ENCODE assay signal across 8 mouse cellular contexts in genomic region chr12:40445648-40446449, GRCm38 (mm10). TPM values are rescaled to one million over a fixed set of nuclear protein-coding genes. Genes with fewer than 3 reads are reported as not detected.
A peak's percentile ranks its signal among the peaks of the same experiment; 100 is the strongest.
DNase-seq lines count a peak whose midpoint lies in the region; ATAC-seq and TF ChIP-seq lines count a peak whose summit lies in the region.

Gene Zfp277 (minus strand): TSS chr12:40445902.
Gene Dock4 (plus strand): TSS chr12:40445952.

- intact Hi-C loops in gastrocnemius, adult 2 months (cut with DNase I) = loop anchor here (2.0 to 5.0 kb wide), 2 partner anchors 53 to 189 kb away; no protein-coding TSS in a partner anchor
- intact Hi-C loops in left cerebral cortex, adult 2 months (cut with DNase I) = loop anchor here (2.0 to 5.0 kb wide), 4 partner anchors 189 to 351 kb away; no protein-coding TSS in a partner anchor

- peak within 1 kb of the TSS; percentile 94 for H3K27ac ChIP-seq in gastrocnemius, adult 2 months
- H3K27ac ChIP-seq in hindbrain, postnatal 0 days = peak within 1 kb of the TSS; percentile 87
- H3K27ac ChIP-seq in left cerebral cortex, adult 2 months = peak within 1 kb of the TSS; percentile 94

- peak within 1 kb of the TSS; percentile 92 for H3K4me3 ChIP-seq in gastrocnemius, adult 2 months
- peak within 1 kb of the TSS; percentile 75 for H3K4me3 ChIP-seq in hindbrain, postnatal 0 days (ENCODE audit: low read length)
- H3K4me3 ChIP-seq in left cerebral cortex, adult 2 months = peak within 1 kb of the TSS; percentile 83

- no peaks in the 10 kb centered on the region for H3K9me3 ChIP-seq in hindbrain, postnatal 0 days (ENCODE audit: low read length)

- H3K4me1 ChIP-seq in hindbrain, postnatal 0 days (ENCODE audit: insufficient read depth, low read length) = no peaks in the 10 kb centered on the region

- whole genome bisulfite sequencing in hindbrain, postnatal 0 days = under 1% methylated on average over 79 of the region's 80 CpGs

- peak; percentile 91 for ATAC-seq in common myeloid progenitor, adult 5-6 weeks (replicated peaks; ENCODE audit: low read depth, poor library complexity, severe bottlenecking)
- peak; percentile 98 for ATAC-seq in hindbrain, postnatal 0 days
- peak; percentile 91 for ATAC-seq in megakaryocyte, adult 5-6 weeks (ENCODE audit: poor library complexity, severe bottlenecking)

- peak within 1 kb of the TSS; percentile 69 for H3K9ac ChIP-seq in hindbrain, postnatal 0 days (replicated peaks; ENCODE audit: low read length)

- H3K27me3 ChIP-seq in hindbrain, postnatal 0 days (ENCODE audit: insufficient read depth, low read length) = no peaks in the 10 kb centered on the region

- no peaks in the 10 kb centered on the region for H3K36me3 ChIP-seq in hindbrain, postnatal 0 days (ENCODE audit: insufficient read depth, low read length)

- peak within 1 kb of the TSS; percentile 76 for H3K4me2 ChIP-seq in hindbrain, postnatal 0 days (ENCODE audit: low read depth, low read length)

- TF ChIP-seq CTCF in gastrocnemius, adult 2 months (IDR thresholded peaks at IDR 0.05) = peak; percentile 3; the same call in 1 of the 2 replicates
- no peak for TF ChIP-seq CTCF in hindbrain, postnatal 0 days (IDR thresholded peaks at IDR 0.05; ENCODE audit: low read depth)
- no peak; the same call in 1 of the 2 replicates for TF ChIP-seq CTCF in left cerebral cortex, adult 2 months (IDR thresholded peaks at IDR 0.05)

- peak; percentile 100 for DNase-seq in ZHBTc4 (ENCODE audit: low read depth, low spot score)
- DNase-seq in gastrocnemius, adult 2 months = peak; percentile 99
- DNase-seq in hindbrain, postnatal 0 days (ENCODE audit: low spot score) = peak; percentile 100
- DNase-seq in left cerebral cortex, adult 2 months (ENCODE audit: extremely low spot score in 1 of 2, low spot score in 2 of 2) = peak; percentile 97 to 99
- DNase-seq in right cerebral cortex, adult 2 months (ENCODE audit: low spot score in 2 of 2) = peak; percentile 99
- peak; percentile 99 for DNase-seq in urinary bladder, postnatal 14 days (ENCODE audit: low spot score)

RNA-seq across cellular contexts. Expression of gene Zfp277, which starts in this region (rescaled TPM):
- 32.3 and 32.9 TPM in 2 replicates for total RNA-seq in common myeloid progenitor, adult 5-6 weeks (2017)
- total RNA-seq in gastrocnemius, adult 2 months (2021) = 1 to 10 TPM; 8.5 to 8.6 TPM
- total RNA-seq in hindbrain, postnatal 0 days (2014; rRNA removed) = 21.6 and 24.6 TPM in 2 replicates
- polyA plus RNA-seq in hindbrain, postnatal 0 days (2015; fragmentation: Nextera tagmentation; extraction: Ambion mirVana) = 31.1 and 32.9 TPM in 2 replicates
- total RNA-seq in left cerebral cortex, adult 2 months (2021) = 10 to 100 TPM; 18.7 to 19.6 TPM
- total RNA-seq in megakaryocyte, adult 5-6 weeks (2015) = 38.3 and 44.2 TPM in 2 replicates
- 43.9 and 44.6 TPM in 2 replicates for total RNA-seq in megakaryocyte, adult 5-6 weeks (2017)

RNA-seq across cellular contexts. Expression of gene Dock4, which starts in this region (rescaled TPM):
- 0.92 and 1.1 TPM in 2 replicates for total RNA-seq in common myeloid progenitor, adult 5-6 weeks (2017)
- 10 to 100 TPM; 13.9 to 14.8 TPM for total RNA-seq in gastrocnemius, adult 2 months (2021)
- 25.9 and 30.7 TPM in 2 replicates for total RNA-seq in hindbrain, postnatal 0 days (2014; rRNA removed)
- 16.4 and 16.7 TPM in 2 replicates for polyA plus RNA-seq in hindbrain, postnatal 0 days (2015; fragmentation: Nextera tagmentation; extraction: Ambion mirVana)
- 100 to 1,000 TPM in 1 of 2 experiments, 10 to 100 TPM in 1; 97.3 to 104 TPM for total RNA-seq in left cerebral cortex, adult 2 months (2021)
- 11.4 and 12.2 TPM in 2 replicates for total RNA-seq in megakaryocyte, adult 5-6 weeks (2015)
- total RNA-seq in megakaryocyte, adult 5-6 weeks (2017) = 5.3 and 8.8 TPM in 2 replicates

Comparison
In these comparisons a context has a peak if more than half of its experiments do, and no peak if none do; other contexts are left out.
1. Peak in every context shown above with its lines: DNase-seq, ATAC-seq, H3K4me3 ChIP-seq and H3K27ac ChIP-seq.